Mouse (Mus musculus): ENCODE results near the gene Mrpl4.

Mrpl4 gene

GRCm38 (mm10) chr9:21002627-21003551, at the start of gene Mrpl4:
TSS of gene Mrpl4 (plus strand) at chr9:21002738.
- peak; percentile 46 for DNase-seq (ENCODE audit: low read depth)

GRCm38 (mm10) chr9:20956989-20957388, 45.5 kb upstream of the Mrpl4 start:
- DNase-seq (ENCODE audit: low read depth): no peak

GRCm38 (mm10) chr9:20959430-20959938, 43.1 kb upstream of the Mrpl4 start, which contains the start of gene Dnmt1:
TSS of gene Dnmt1 (minus strand) at chr9:20959888.
- no peak for DNase-seq (ENCODE audit: low read depth)

GRCm38 (mm10) chr9:20961557-20961956, 41.0 kb upstream of the Mrpl4 start:
- DNase-seq (ENCODE audit: low read depth): no peak

- DNase-seq (ENCODE audit: low read depth): no peak
Measured at GRCm38 (mm10) chr9:20965606-20966005, 36.9 kb upstream of the Mrpl4 start.

- DNase-seq (ENCODE audit: low read depth): no peak
Measured at GRCm38 (mm10) chr9:20966008-20966407, 36.5 kb upstream of the Mrpl4 start.

GRCm38 (mm10) chr9:20966747-20967146, 35.8 kb upstream of the Mrpl4 start:
- no peak for DNase-seq (ENCODE audit: low read depth)

- DNase-seq (ENCODE audit: low read depth): peak; percentile 68
Measured at GRCm38 (mm10) chr9:20971751-20972140, 30.8 kb upstream of the Mrpl4 start.

- DNase-seq (ENCODE audit: low read depth): peak; percentile 89
Measured at GRCm38 (mm10) chr9:20972141-20972992, 30.2 kb upstream of the Mrpl4 start.

GRCm38 (mm10) chr9:20973001-20973681, 29.4 kb upstream of the Mrpl4 start:
- no peak for DNase-seq (ENCODE audit: low read depth)

- no peak for DNase-seq (ENCODE audit: low read depth)
Measured at GRCm38 (mm10) chr9:20973682-20974075, 28.9 kb upstream of the Mrpl4 start.

- no peak for DNase-seq (ENCODE audit: low read depth)
Measured at GRCm38 (mm10) chr9:20975431-20976215, 26.9 kb upstream of the Mrpl4 start.

GRCm38 (mm10) chr9:20976216-20976960, 26.1 kb upstream of the Mrpl4 start, which contains the start of gene S1pr2:
TSS of gene S1pr2 (minus strand) at chr9:20976781.
- DNase-seq (ENCODE audit: low read depth): peak; percentile 74

GRCm38 (mm10) chr9:20976961-20977689, 25.4 kb upstream of the Mrpl4 start:
- DNase-seq (ENCODE audit: low read depth): no peak

- DNase-seq (ENCODE audit: low read depth): no peak
Measured at GRCm38 (mm10) chr9:20978409-20979095, 24.0 kb upstream of the Mrpl4 start.

- DNase-seq (ENCODE audit: low read depth): no peak
Measured at GRCm38 (mm10) chr9:20979181-20979580, 23.4 kb upstream of the Mrpl4 start.

GRCm38 (mm10) chr9:20979769-20980168, 22.8 kb upstream of the Mrpl4 start:
- no peak for DNase-seq (ENCODE audit: low read depth)

GRCm38 (mm10) chr9:20982171-20982570, 20.4 kb upstream of the Mrpl4 start:
- no peak for DNase-seq (ENCODE audit: low read depth)

GRCm38 (mm10) chr9:20983169-20983568, 19.4 kb upstream of the Mrpl4 start:
- no peak for DNase-seq (ENCODE audit: low read depth)

All from fibroblast of lung, adult 2 months (primary cell).